In the genomic region with DNA sequence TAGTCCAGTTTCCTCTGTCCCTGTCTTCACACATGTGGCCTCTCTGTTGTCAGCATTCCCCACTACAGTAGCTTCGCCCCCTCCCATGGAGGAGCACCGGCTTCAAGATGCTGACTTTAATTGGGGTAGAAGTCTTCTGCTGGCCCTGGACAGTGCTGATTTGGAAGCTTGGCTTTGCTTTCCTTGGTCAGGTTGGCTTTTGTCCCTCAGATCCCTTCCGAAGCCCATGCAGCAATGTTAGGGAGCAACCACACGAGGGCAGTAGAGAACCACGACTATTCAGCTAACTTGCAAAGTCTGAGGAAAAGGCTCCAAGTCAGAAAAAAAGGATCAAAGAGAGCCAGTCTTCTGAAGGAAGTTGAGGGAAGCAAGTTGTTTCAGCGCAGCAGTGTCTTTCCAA, we compare ENCODE assay signal across 8 mouse cellular contexts. TPM values are rescaled to one million over a fixed set of nuclear protein-coding genes. Genes with fewer than 3 reads are reported as not detected.
DNase-seq lines count a peak whose midpoint lies in the region; ATAC-seq and TF ChIP-seq lines count a peak whose summit lies in the region.

No protein-coding gene starts in this region.

- no peak for TF ChIP-seq EP300 in heart, postnatal 0 days (IDR thresholded peaks at IDR 0.05; ENCODE audit: low read depth)

- no peaks in the 10 kb centered on the region for H3K9me3 ChIP-seq in G1E (replicated peaks)
- H3K9me3 ChIP-seq in heart, postnatal 0 days (replicated peaks; ENCODE audit: control insufficient read depth, low read length), result no peaks in the 10 kb centered on the region
- no peaks in the 10 kb centered on the region for H3K9me3 ChIP-seq in lung, embryonic 16.5 days (ENCODE audit: control insufficient read depth, low read length)

- H3K4me1 ChIP-seq in G1E (ENCODE audit: insufficient read depth, low read depth, low read length), result no peaks in the 10 kb centered on the region
- peaks cover 22% of the 10 kb centered on the region for H3K4me1 ChIP-seq in heart, postnatal 0 days (ENCODE audit: control insufficient read depth, insufficient read depth)
- H3K4me1 ChIP-seq in lung, embryonic 16.5 days (replicated peaks; ENCODE audit: control insufficient read depth, insufficient read depth, low read length), result peaks cover 9% of the 10 kb centered on the region

- H3K4me3 ChIP-seq in G1E (ENCODE audit: low read depth, low read length), result no peak overlapping the region
- H3K4me3 ChIP-seq in heart, postnatal 0 days (ENCODE audit: low read depth, low read length), result no peak overlapping the region
- no peak overlapping the region for H3K4me3 ChIP-seq in lung, embryonic 16.5 days (ENCODE audit: low read length)

- peaks cover 77% of the 10 kb centered on the region for H3K36me3 ChIP-seq in G1E (replicated peaks)
- 0 out of 2 replicates have a peak, but pooled peaks cover 8% of the 10 kb centered on the region for H3K36me3 ChIP-seq in heart, postnatal 0 days (replicated peaks; ENCODE audit: control insufficient read depth, insufficient read depth, low read length)
- H3K36me3 ChIP-seq in lung, embryonic 16.5 days (ENCODE audit: control insufficient read depth, insufficient read depth, low read length), result peaks cover 3% of the 10 kb centered on the region; the same call in 1 of the 2 replicates

- no peaks in the 10 kb centered on the region for H3K27me3 ChIP-seq in G1E (ENCODE audit: insufficient read depth, low read length)
- no peaks in the 10 kb centered on the region for H3K27me3 ChIP-seq in heart, postnatal 0 days (ENCODE audit: control insufficient read depth, insufficient read depth, low read length)
- H3K27me3 ChIP-seq in lung, embryonic 16.5 days (ENCODE audit: control insufficient read depth, insufficient read depth, low read depth, low read length), result no peaks in the 10 kb centered on the region

- DNase-seq in G1E (ENCODE audit: low spot score), result peak; percentile 61
- DNase-seq in brain, adult 2 months (ENCODE audit: low read depth, low spot score), result peak; percentile 92
- DNase-seq in heart, postnatal 0 days (ENCODE audit: low spot score), result peak; percentile 89
- peak; percentile 47 for DNase-seq in large intestine, adult 2 months (ENCODE audit: low read depth, low spot score)
- peak; percentile 53 for DNase-seq in retina, adult 2 months (ENCODE audit: low read depth, low spot score)
- peak; percentile 77 for DNase-seq in urinary bladder, postnatal 14 days (ENCODE audit: low spot score)

- TF ChIP-seq CTCF in G1E (IDR thresholded peaks at IDR 0.05; ENCODE audit: low read depth, low read length), result peak; percentile 92
- peak; percentile 98 for TF ChIP-seq CTCF in heart, postnatal 0 days (IDR thresholded peaks at IDR 0.05; ENCODE audit: low read depth)

- 7% methylated on average over 6 of the region's 6 CpGs for WGBS in heart, postnatal 0 days
- WGBS in large intestine, adult 2 months, result 11% methylated on average over 6 of the region's 6 CpGs
- 6% methylated on average over 6 of the region's 6 CpGs for WGBS in lung, embryonic 16.5 days

- ATAC-seq in G1E (ENCODE audit: extremely low read depth, insufficient number of reproducible peaks, low FRiP score, poor library complexity, severe bottlenecking), result no peak
- peak; percentile 71 for ATAC-seq in erythroblast, adult 5-6 weeks (replicated peaks; ENCODE audit: low FRiP score, poor library complexity, severe bottlenecking)
- no peak for ATAC-seq in heart, postnatal 0 days (ENCODE audit: insufficient read depth, low read depth)
- ATAC-seq in lung, embryonic 16.5 days (ENCODE audit: low read depth), result peak; percentile 24; the same call in 1 of the 2 replicates

- no peak overlapping the region for H3K4me2 ChIP-seq in heart, postnatal 0 days (ENCODE audit: low read depth, low read length)
- H3K4me2 ChIP-seq in lung, embryonic 16.5 days (ENCODE audit: low read depth, low read length), result no peak overlapping the region

- H3K27ac ChIP-seq in heart, postnatal 0 days (ENCODE audit: low read depth), result 0 out of 2 replicates have a peak overlapping the region, but pooled peaks have one; percentile 66
- H3K27ac ChIP-seq in lung, embryonic 16.5 days (ENCODE audit: low read length), result peak overlapping the region; percentile 42; the same call in 1 of the 2 replicates

- no peak overlapping the region for H3K9ac ChIP-seq in heart, postnatal 0 days (replicated peaks; ENCODE audit: low read depth, low read length)
- peak overlapping the region; percentile 43; the same call in 1 of the 2 replicates for H3K9ac ChIP-seq in lung, embryonic 16.5 days (ENCODE audit: low read length)

RNA-seq across cellular contexts. Expression of gene Mrpl33, which starts 33.2 kb away (rescaled TPM):
- total RNA-seq in G1E (2014; fragmentation: Nextera tagmentation) (66.0 and 102 TPM in 2 replicates), G1E (2017) (126 and 172 TPM in 2 replicates)
- 4.6 and 5.0 TPM in 2 replicates for polyA plus RNA-seq in G1E (2012)
- total RNA-seq in erythroblast, adult 5-6 weeks (2015; ENCODE audit: low replicate concordance), result 101 TPM in 2 replicates
- 42.5 and 55.5 TPM in 2 replicates for total RNA-seq in erythroblast, adult 5-6 weeks (2017; ENCODE audit: low replicate concordance)
- 272 and 275 TPM in 2 replicates for total RNA-seq in heart, postnatal 0 days (2014; rRNA removed; ENCODE audit: low replicate concordance)
- polyA plus RNA-seq in heart, postnatal 0 days (2015; fragmentation: Nextera tagmentation; extraction: Ambion mirVana), result 627 and 634 TPM in 2 replicates
- 19.7 and 22.7 TPM in 2 replicates for polyA plus RNA-seq in large intestine, adult 2 months (2012; rRNA removed)
- polyA plus RNA-seq in lung, embryonic 16.5 days (2015; fragmentation: Nextera tagmentation; extraction: Ambion mirVana), result 286 and 307 TPM in 2 replicates

RNA-seq across cellular contexts. Expression of gene Supt7l, which starts 35.9 kb away (rescaled TPM):
- 32.4 and 37.8 TPM in 2 replicates for total RNA-seq in G1E (2014; fragmentation: Nextera tagmentation)
- total RNA-seq in G1E (2017), result 26.1 and 30.0 TPM in 2 replicates
- polyA plus RNA-seq in G1E (2012), result 7.4 and 13.1 TPM in 2 replicates
- 11.5 and 13.3 TPM in 2 replicates for total RNA-seq in erythroblast, adult 5-6 weeks (2015; ENCODE audit: low replicate concordance)
- total RNA-seq in erythroblast, adult 5-6 weeks (2017; ENCODE audit: low replicate concordance), result 17.8 and 20.8 TPM in 2 replicates
- 21.9 and 23.7 TPM in 2 replicates for total RNA-seq in heart, postnatal 0 days (2014; rRNA removed; ENCODE audit: low replicate concordance)
- polyA plus RNA-seq in heart, postnatal 0 days (2015; fragmentation: Nextera tagmentation; extraction: Ambion mirVana), result 12.1 and 13.5 TPM in 2 replicates
- polyA plus RNA-seq in large intestine, adult 2 months (2012; rRNA removed), result 9.0 and 12.2 TPM in 2 replicates
- polyA plus RNA-seq in lung, embryonic 16.5 days (2015; fragmentation: Nextera tagmentation; extraction: Ambion mirVana), result 21.9 and 22.1 TPM in 2 replicates

RNA-seq across cellular contexts. Expression of gene Slc4a1ap, which starts 36.7 kb away (rescaled TPM):
- 46.6 and 51.9 TPM in 2 replicates for total RNA-seq in G1E (2014; fragmentation: Nextera tagmentation)
- total RNA-seq in G1E (2017), result 41.3 and 54.4 TPM in 2 replicates
- polyA plus RNA-seq in G1E (2012), result 17.4 and 20.7 TPM in 2 replicates
- total RNA-seq in erythroblast, adult 5-6 weeks (2015; ENCODE audit: low replicate concordance), result 27.2 and 58.6 TPM in 2 replicates
- total RNA-seq in erythroblast, adult 5-6 weeks (2017; ENCODE audit: low replicate concordance), result 34.2 and 58.8 TPM in 2 replicates
- total RNA-seq in heart, postnatal 0 days (2014; rRNA removed; ENCODE audit: low replicate concordance), result 7.6 and 19.9 TPM in 2 replicates
- 14.3 and 14.4 TPM in 2 replicates for polyA plus RNA-seq in heart, postnatal 0 days (2015; fragmentation: Nextera tagmentation; extraction: Ambion mirVana)
- polyA plus RNA-seq in large intestine, adult 2 months (2012; rRNA removed), result 9.0 and 11.8 TPM in 2 replicates
- 23.8 and 27.2 TPM in 2 replicates for polyA plus RNA-seq in lung, embryonic 16.5 days (2015; fragmentation: Nextera tagmentation; extraction: Ambion mirVana)

Comparison
In these comparisons a context has a peak if more than half of its experiments do, and no peak if none do; other contexts are left out.
1. ATAC-seq: peak in erythroblast, adult 5-6 weeks (single experiment) and lung, embryonic 16.5 days (single experiment); none in G1E (single experiment) and heart, postnatal 0 days (single experiment).
2. RNA of gene Mrpl33, which starts 33.2 kb away (polyA plus RNA-seq): 627 to 634 TPM in heart, postnatal 0 days and 286 to 307 TPM in lung, embryonic 16.5 days; 19.7 to 22.7 TPM in large intestine, adult 2 months and 4.6 to 5.0 TPM in G1E; every median in the first group is over 10 times any median in the second.
3. Peak in every context shown above with its lines, with median percentiles within 50 percentile points of each other: DNase-seq.